Comparison of ENCODE assay signal across 22 mouse cellular contexts in genomic region chr2:156798516-156798915, GRCm38 (mm10). TPM values are rescaled to one million over a fixed set of nuclear protein-coding genes. Genes with fewer than 3 reads are reported as not detected.
DNase-seq lines count a peak whose midpoint lies in the region; ATAC-seq and TF ChIP-seq lines count a peak whose summit lies in the region.
"Had no signal": no experiment of that assay in that cellular context is flagged by ENCODE, and none has a peak within 500 bp of the region (broad histone marks: within the 10 kb centered on the region; RNA-seq: fewer than 3 reads in every experiment).

No protein-coding gene starts in this region.

- H3K27me3 ChIP-seq in kidney, embryonic 14.5 days (ENCODE audit: control insufficient read depth, insufficient read depth, low read length) = 0 out of 2 replicates have a peak, but pooled peaks cover 4% of the 10 kb centered on the region
- H3K27me3 ChIP-seq in midbrain, embryonic 11.5 days (ENCODE audit: control insufficient read depth, insufficient read depth, low read length) = no peaks in the 10 kb centered on the region
- no peaks in the 10 kb centered on the region for H3K27me3 ChIP-seq in midbrain, embryonic 14.5 days (ENCODE audit: control insufficient read depth, insufficient read depth, low read length)
- H3K27me3 ChIP-seq in thymus, adult 2 months (ENCODE audit: control insufficient read depth, insufficient read depth, low read length) = no peaks in the 10 kb centered on the region
- H3K27me3 ChIP-seq: embryonic facial prominence, embryonic 13.5 days; forebrain, embryonic 12.5 days had no signal

- 0 out of 2 replicates have a peak, but pooled peaks cover 3% of the 10 kb centered on the region for H3K9me3 ChIP-seq in kidney, embryonic 14.5 days (ENCODE audit: control insufficient read depth, low read length)
- no peaks in the 10 kb centered on the region for H3K9me3 ChIP-seq in midbrain, embryonic 11.5 days (ENCODE audit: control insufficient read depth, low read length)
- H3K9me3 ChIP-seq in midbrain, embryonic 14.5 days (ENCODE audit: control insufficient read depth, low read length) = no peaks in the 10 kb centered on the region
- H3K9me3 ChIP-seq: hindbrain, embryonic 10.5 days had no signal

- DNase-seq in cerebellum, postnatal 10 days = peak; percentile 35 to 51
- no peak for DNase-seq in cerebellum, postnatal 36 days
- peak; percentile 71 for DNase-seq in kidney, adult 9 months
- peak; percentile 33 for DNase-seq in midbrain, embryonic 11.5 days (ENCODE audit: low spot score, missing footprints)
- DNase-seq in midbrain, embryonic 14.5 days = no peak
- no peak for DNase-seq in thymus, adult 2 months
- DNase-seq: adrenal gland, postnatal 10 days; B cell, adult 2 months; cerebellum, adult 11 months; cerebellum, adult 8-10 months; cerebellum, postnatal 25 days; gastrocnemius, postnatal 10 days; heart, adult 2 months had no signal

- no peak for TF ChIP-seq POLR2A in thymus, adult 2 months (IDR thresholded peaks at IDR 0.05; ENCODE audit: control insufficient read depth, extremely low read depth, insufficient read depth, low read length, poor library complexity)

- no peaks in the 10 kb centered on the region for H3K4me1 ChIP-seq in kidney, embryonic 14.5 days (ENCODE audit: control insufficient read depth, insufficient read depth, low read length)
- H3K4me1 ChIP-seq in midbrain, embryonic 11.5 days (ENCODE audit: control insufficient read depth, insufficient read depth, low read length) = no peaks in the 10 kb centered on the region
- no peaks in the 10 kb centered on the region for H3K4me1 ChIP-seq in midbrain, embryonic 14.5 days (ENCODE audit: control insufficient read depth, insufficient read depth, low read length)
- no peaks in the 10 kb centered on the region for H3K4me1 ChIP-seq in thymus, adult 2 months (replicated peaks; ENCODE audit: control insufficient read depth, insufficient read depth, low read length)
- H3K4me1 ChIP-seq: forebrain, embryonic 12.5 days; hindbrain, embryonic 10.5 days had no signal

- no peak overlapping the region for H3K9ac ChIP-seq in kidney, embryonic 14.5 days (ENCODE audit: low read depth, low read length)
- H3K9ac ChIP-seq in midbrain, embryonic 11.5 days (ENCODE audit: low read length) = no peak overlapping the region
- H3K9ac ChIP-seq in midbrain, embryonic 14.5 days (replicated peaks; ENCODE audit: low read length) = no peak overlapping the region
- H3K9ac ChIP-seq: embryonic facial prominence, embryonic 13.5 days; forebrain, embryonic 12.5 days; hindbrain, embryonic 14.5 days had no signal

- H3K4me3 ChIP-seq in kidney, embryonic 14.5 days (ENCODE audit: low read length) = no peak overlapping the region
- H3K4me3 ChIP-seq in midbrain, embryonic 11.5 days (ENCODE audit: low read depth, low read length) = no peak overlapping the region
- H3K4me3 ChIP-seq in midbrain, embryonic 14.5 days (replicated peaks; ENCODE audit: low read depth, low read length) = no peak overlapping the region
- H3K4me3 ChIP-seq in thymus, adult 2 months (ENCODE audit: control insufficient read depth, insufficient read depth, low read length) = no peak overlapping the region
- H3K4me3 ChIP-seq: embryonic facial prominence, embryonic 13.5 days; forebrain, embryonic 12.5 days; heart, adult 2 months; hindbrain, embryonic 10.5 days had no signal

- H3K4me2 ChIP-seq in kidney, embryonic 14.5 days (replicated peaks; ENCODE audit: low read depth, low read length) = no peak overlapping the region
- H3K4me2 ChIP-seq in midbrain, embryonic 11.5 days = no peak overlapping the region
- no peak overlapping the region for H3K4me2 ChIP-seq in midbrain, embryonic 14.5 days (ENCODE audit: low read length)
- H3K4me2 ChIP-seq: embryonic facial prominence, embryonic 13.5 days; forebrain, embryonic 12.5 days; heart, embryonic 11.5 days; hindbrain, embryonic 14.5 days had no signal

- no peak for ATAC-seq in kidney, embryonic 14.5 days (ENCODE audit: low FRiP score, low TSS enrichment)
- ATAC-seq in midbrain, embryonic 11.5 days (ENCODE audit: low FRiP score) = no peak
- ATAC-seq in midbrain, embryonic 14.5 days (ENCODE audit: low FRiP score, low TSS enrichment) = no peak
- ATAC-seq: CD4-positive, CD25-positive, alpha-beta regulatory T cell, adult 4 months; forebrain, embryonic 16.5 days had no signal

- TF ChIP-seq CTCF in thymus, adult 2 months (IDR thresholded peaks at IDR 0.05; ENCODE audit: borderline replicate concordance, control insufficient read depth, extremely low read depth, insufficient read depth, low read length, poor library complexity) = no peak

- 69% methylated on average over 1 of the region's 1 CpGs for WGBS in kidney, embryonic 14.5 days
- 97% methylated on average over 1 of the region's 1 CpGs for WGBS in midbrain, embryonic 11.5 days
- WGBS in midbrain, embryonic 14.5 days = 91% methylated on average over 1 of the region's 1 CpGs
- 88% methylated on average over 1 of the region's 1 CpGs for WGBS in thymus, adult 2 months

- H3K36me3 ChIP-seq in kidney, embryonic 14.5 days (ENCODE audit: control insufficient read depth, insufficient read depth, low read length) = no peaks in the 10 kb centered on the region
- no peaks in the 10 kb centered on the region for H3K36me3 ChIP-seq in midbrain, embryonic 11.5 days (ENCODE audit: control insufficient read depth, insufficient read depth, low read length)
- no peaks in the 10 kb centered on the region for H3K36me3 ChIP-seq in midbrain, embryonic 14.5 days (ENCODE audit: control insufficient read depth, insufficient read depth, low read length)
- H3K36me3 ChIP-seq in thymus, adult 2 months (ENCODE audit: control insufficient read depth, insufficient read depth, low read length) = no peaks in the 10 kb centered on the region
- H3K36me3 ChIP-seq: embryonic facial prominence, embryonic 13.5 days; forebrain, embryonic 12.5 days; G1E; hindbrain, embryonic 10.5 days had no signal

- no peak overlapping the region for H3K27ac ChIP-seq in kidney, embryonic 14.5 days (ENCODE audit: low read depth, low read length)
- no peak overlapping the region for H3K27ac ChIP-seq in midbrain, embryonic 11.5 days (ENCODE audit: low read depth, low read length)
- H3K27ac ChIP-seq in midbrain, embryonic 14.5 days (replicated peaks; ENCODE audit: low read depth, low read length) = no peak overlapping the region
- no peak overlapping the region for H3K27ac ChIP-seq in thymus, adult 2 months (ENCODE audit: control insufficient read depth, insufficient read depth, low read length)
- H3K27ac ChIP-seq: embryonic facial prominence, embryonic 13.5 days; forebrain, embryonic 12.5 days; heart, adult 2 months; hindbrain, embryonic 10.5 days; hindbrain, embryonic 14.5 days had no signal

RNA-seq across cellular contexts. Expression of gene Myl9, which starts 23.3 kb away (rescaled TPM):
- polyA plus RNA-seq in kidney, embryonic 14.5 days (2014; fragmentation: Nextera tagmentation; extraction: Ambion mirVana) = 218 and 250 TPM in 2 replicates
- polyA plus RNA-seq in midbrain, embryonic 11.5 days (2014; fragmentation: Nextera tagmentation; extraction: Ambion mirVana) = 112 and 118 TPM in 2 replicates
- 22.5 and 33.0 TPM in 2 replicates for polyA plus RNA-seq in midbrain, embryonic 14.5 days (2014; fragmentation: Nextera tagmentation; extraction: Ambion mirVana)
- polyA plus RNA-seq in thymus, adult 2 months (2012; rRNA removed) = 32.3 and 32.4 TPM in 2 replicates
- polyA plus RNA-seq: CD4-positive, CD25-positive, alpha-beta regulatory T cell, adult 4 months had no signal

RNA-seq across cellular contexts. Expression of gene Tgif2, which starts 41.3 kb away (rescaled TPM):
- 67.8 and 78.1 TPM in 2 replicates for polyA plus RNA-seq in kidney, embryonic 14.5 days (2014; fragmentation: Nextera tagmentation; extraction: Ambion mirVana)
- polyA plus RNA-seq in midbrain, embryonic 11.5 days (2014; fragmentation: Nextera tagmentation; extraction: Ambion mirVana) = 81.2 and 88.6 TPM in 2 replicates
- polyA plus RNA-seq in midbrain, embryonic 14.5 days (2014; fragmentation: Nextera tagmentation; extraction: Ambion mirVana) = 19.3 and 25.8 TPM in 2 replicates
- 28.7 and 37.2 TPM in 2 replicates for polyA plus RNA-seq in thymus, adult 2 months (2012; rRNA removed)

RNA-seq across cellular contexts. Expression of gene 4930518I15Rik, which starts 59.2 kb away (rescaled TPM):
- 6.4 and 7.4 TPM in 2 replicates for polyA plus RNA-seq in kidney, embryonic 14.5 days (2014; fragmentation: Nextera tagmentation; extraction: Ambion mirVana)
- polyA plus RNA-seq in midbrain, embryonic 11.5 days (2014; fragmentation: Nextera tagmentation; extraction: Ambion mirVana) = 4.7 TPM in 2 replicates
- polyA plus RNA-seq in midbrain, embryonic 14.5 days (2014; fragmentation: Nextera tagmentation; extraction: Ambion mirVana) = 5.4 and 7.0 TPM in 2 replicates
- 2.3 and 2.8 TPM in 2 replicates for polyA plus RNA-seq in thymus, adult 2 months (2012; rRNA removed)

Comparison
In these comparisons a context has a peak if more than half of its experiments do, and no peak if none do; other contexts are left out.
1. DNase-seq: peak in cerebellum, postnatal 10 days (2 of 2), kidney, adult 9 months (single experiment) and midbrain, embryonic 11.5 days (single experiment); none in cerebellum, postnatal 36 days (0 of 2), midbrain, embryonic 14.5 days (single experiment) and thymus, adult 2 months (single experiment).